Mouse (Mus musculus): Measurements from ENCODE around the gene Prkg2. TPM values are rescaled to one million over a fixed set of nuclear protein-coding genes. Genes with fewer than 3 reads are reported as not detected.

The Prkg2 gene
- total RNA-seq, 1 experiment: 1.8 TPM

GRCm38 (mm10) chr5:99031551-99032149, 5.5 kb downstream of the Prkg2 start:
- TF ChIP-seq CHD2 (IDR thresholded peaks at IDR 0.05; ENCODE audit: low read depth, low read length): no peak
- no peak for TF ChIP-seq HCFC1 (IDR thresholded peaks at IDR 0.05; ENCODE audit: borderline replicate concordance, insufficient read depth, low read length)
- TF ChIP-seq MAFK (IDR thresholded peaks at IDR 0.05; ENCODE audit: insufficient read depth, low read depth, low read length): no peak
- no peak for TF ChIP-seq ZNF384 (IDR thresholded peaks at IDR 0.05; ENCODE audit: low read depth, low read length)
- no peak for TF ChIP-seq ZC3H11A (IDR thresholded peaks at IDR 0.05; ENCODE audit: borderline replicate concordance, low read depth, low read length)
- in situ Hi-C loops (cut with MboI; ENCODE audit: low sequenced_read_pairs in 2 of 2, unreplicated experiment in 2 of 2): no loop called here

GRCm38 (mm10) chr5:99026343-99026742, 10.8 kb downstream of the Prkg2 start:
- H3K4me1 ChIP-seq (ENCODE audit: control insufficient read depth in 2 of 2, insufficient read depth in 2 of 2, low read length in 2 of 2, poor library complexity in 1 of 2): no peaks in the 10 kb centered on the region
- in situ Hi-C loops (cut with MboI; ENCODE audit: low sequenced_read_pairs in 2 of 2, unreplicated experiment in 2 of 2): no loop called here
- H3K27ac ChIP-seq (ENCODE audit: insufficient read depth, low read depth, low read length, poor library complexity, severe bottlenecking): no peak overlapping the region
- DNase-seq (ENCODE audit: low read depth, low spot score): no peak
- no peak for TF ChIP-seq ZNF384 (IDR thresholded peaks at IDR 0.05; ENCODE audit: low read depth, low read length)
- TF ChIP-seq MAFK (IDR thresholded peaks at IDR 0.05; ENCODE audit: insufficient read depth, low read depth, low read length): no peak
- TF ChIP-seq ZC3H11A (IDR thresholded peaks at IDR 0.05; ENCODE audit: borderline replicate concordance, low read depth, low read length): no peak
- TF ChIP-seq HCFC1 (IDR thresholded peaks at IDR 0.05; ENCODE audit: borderline replicate concordance, insufficient read depth, low read length): no peak
- no peak for TF ChIP-seq CHD2 (IDR thresholded peaks at IDR 0.05; ENCODE audit: low read depth, low read length)
- H3K4me3 ChIP-seq (ENCODE audit: insufficient read depth in 1 of 2, low read depth in 1 of 2, low read length in 2 of 2, poor library complexity in 1 of 2, severe bottlenecking in 1 of 2): no peak overlapping the region
- H3K9me3 ChIP-seq (ENCODE audit: control insufficient read depth, insufficient read depth, low read depth, low read length): no peaks in the 10 kb centered on the region
- H3K36me3 ChIP-seq (ENCODE audit: control insufficient read depth, insufficient read depth, low read length, poor library complexity, severe bottlenecking): no peaks in the 10 kb centered on the region
- no peak overlapping the region for H3K9ac ChIP-seq (ENCODE audit: insufficient read depth, low read depth, low read length, poor library complexity, severe bottlenecking)

More at GRCm38 (mm10) chr5:99031551-99032149, 5.5 kb downstream of the Prkg2 start:
- no peaks in the 10 kb centered on the region for H3K36me3 ChIP-seq (ENCODE audit: control insufficient read depth, insufficient read depth, low read length, poor library complexity, severe bottlenecking)
- no peak overlapping the region for H3K9ac ChIP-seq (ENCODE audit: insufficient read depth, low read depth, low read length, poor library complexity, severe bottlenecking)
- no peaks in the 10 kb centered on the region for H3K4me1 ChIP-seq (ENCODE audit: control insufficient read depth in 2 of 2, insufficient read depth in 2 of 2, low read length in 2 of 2, poor library complexity in 1 of 2)
- no peaks in the 10 kb centered on the region for H3K9me3 ChIP-seq (ENCODE audit: control insufficient read depth, insufficient read depth, low read depth, low read length)
- H3K27ac ChIP-seq (ENCODE audit: insufficient read depth, low read depth, low read length, poor library complexity, severe bottlenecking): no peak overlapping the region
- no peak for DNase-seq (ENCODE audit: low read depth, low spot score)
- H3K4me3 ChIP-seq (ENCODE audit: insufficient read depth in 1 of 2, low read depth in 1 of 2, low read length in 2 of 2, poor library complexity in 1 of 2, severe bottlenecking in 1 of 2): no peak overlapping the region

- Histone ChIP-seq H3K4me3 (ENCODE audit: insufficient read depth in 1 of 2, low read depth in 1 of 2, low read length in 2 of 2, poor library complexity in 1 of 2, severe bottlenecking in 1 of 2) (no peak overlapping the region), H3K9ac (ENCODE audit: insufficient read depth, low read depth, low read length, poor library complexity, severe bottlenecking) (no peak overlapping the region), H3K9me3 (ENCODE audit: control insufficient read depth, insufficient read depth, low read depth, low read length) (no peaks in the 10 kb centered on the region), H3K4me1 (ENCODE audit: control insufficient read depth in 2 of 2, insufficient read depth in 2 of 2, low read length in 2 of 2, poor library complexity in 1 of 2) (no peaks in the 10 kb centered on the region), H3K27ac (ENCODE audit: insufficient read depth, low read depth, low read length, poor library complexity, severe bottlenecking) (no peak overlapping the region), H3K36me3 (ENCODE audit: control insufficient read depth, insufficient read depth, low read length, poor library complexity, severe bottlenecking) (no peaks in the 10 kb centered on the region)
- no peak for DNase-seq (ENCODE audit: low read depth, low spot score)
- in situ Hi-C loops (cut with MboI; ENCODE audit: low sequenced_read_pairs in 2 of 2, unreplicated experiment in 2 of 2): no loop called here
- TF ChIP-seq ZC3H11A (IDR thresholded peaks at IDR 0.05; ENCODE audit: borderline replicate concordance, low read depth, low read length) (no peak), ZNF384 (IDR thresholded peaks at IDR 0.05; ENCODE audit: low read depth, low read length) (no peak), MAFK (IDR thresholded peaks at IDR 0.05; ENCODE audit: insufficient read depth, low read depth, low read length) (no peak), HCFC1 (IDR thresholded peaks at IDR 0.05; ENCODE audit: borderline replicate concordance, insufficient read depth, low read length) (no peak), CHD2 (IDR thresholded peaks at IDR 0.05; ENCODE audit: low read depth, low read length) (no peak)
Measured at GRCm38 (mm10) chr5:99019709-99020108, 17.4 kb downstream of the Prkg2 start.

- H3K36me3 ChIP-seq (ENCODE audit: control insufficient read depth, insufficient read depth, low read length, poor library complexity, severe bottlenecking): no peaks in the 10 kb centered on the region
- H3K9ac ChIP-seq (ENCODE audit: insufficient read depth, low read depth, low read length, poor library complexity, severe bottlenecking): no peak overlapping the region
- in situ Hi-C loops (cut with MboI; ENCODE audit: low sequenced_read_pairs in 2 of 2, unreplicated experiment in 2 of 2): no loop called here
- H3K4me3 ChIP-seq (ENCODE audit: insufficient read depth in 1 of 2, low read depth in 1 of 2, low read length in 2 of 2, poor library complexity in 1 of 2, severe bottlenecking in 1 of 2): no peak overlapping the region
- no peaks in the 10 kb centered on the region for H3K9me3 ChIP-seq (ENCODE audit: control insufficient read depth, insufficient read depth, low read depth, low read length)
- no peaks in the 10 kb centered on the region for H3K4me1 ChIP-seq (ENCODE audit: control insufficient read depth in 2 of 2, insufficient read depth in 2 of 2, low read length in 2 of 2, poor library complexity in 1 of 2)
- DNase-seq (ENCODE audit: low read depth, low spot score): no peak
- TF ChIP-seq ZNF384 (IDR thresholded peaks at IDR 0.05; ENCODE audit: low read depth, low read length): no peak
- no peak for TF ChIP-seq MAFK (IDR thresholded peaks at IDR 0.05; ENCODE audit: insufficient read depth, low read depth, low read length)
- TF ChIP-seq CHD2 (IDR thresholded peaks at IDR 0.05; ENCODE audit: low read depth, low read length): no peak
- no peak for TF ChIP-seq HCFC1 (IDR thresholded peaks at IDR 0.05; ENCODE audit: borderline replicate concordance, insufficient read depth, low read length)
- no peak for TF ChIP-seq ZC3H11A (IDR thresholded peaks at IDR 0.05; ENCODE audit: borderline replicate concordance, low read depth, low read length)
- H3K27ac ChIP-seq (ENCODE audit: insufficient read depth, low read depth, low read length, poor library complexity, severe bottlenecking): no peak overlapping the region
Measured at GRCm38 (mm10) chr5:99015140-99015539, 22.0 kb downstream of the Prkg2 start.
